Mouse (Mus musculus) erythroblast, embryonic 14.5 days (primary cell): ENCODE measurements around the gene Josd1. TPM values are rescaled to one million over a fixed set of nuclear protein-coding genes. Genes with fewer than 3 reads are reported as not detected.
"Not testable (repeated sequence)": the region's sequence is repeated elsewhere in the genome, so short reads cannot be mapped to it uniquely, and the experiment has no call there.

Source experiments
- H3K27me3 ChIP-seq: 2 replicates; pipeline ENCODE4 v1.6.1; 2012; ENCODE audit warnings: inconsistent platforms; ENCODE audit not compliant: control insufficient read depth
- H3K36me3 ChIP-seq: 2 replicates; pipeline ENCODE4 v1.6.1; 2012; ENCODE audit warnings: mild to moderate bottlenecking, inconsistent platforms; ENCODE audit not compliant: control insufficient read depth
- H3K4me1 ChIP-seq: 2 replicates; pipeline ENCODE4 v1.6.1; 2012; ENCODE audit warnings: inconsistent platforms; ENCODE audit not compliant: control insufficient read depth
- H3K4me3 ChIP-seq: replicated peaks from 2 replicates; pipeline ENCODE3; 2012; ENCODE audit warnings: moderate library complexity, mild to moderate bottlenecking, inconsistent platforms
- H3K9me3 ChIP-seq: 2 replicates; pipeline ENCODE4 v1.6.1; 2012; ENCODE audit warnings: low read length, inconsistent platforms, mixed read lengths; ENCODE audit not compliant: control insufficient read depth
- GATA1 ChIP-seq: IDR thresholded peaks from 2 replicates; pipeline ENCODE4 v1.6.1; 2012; ENCODE audit warnings: low read length, inconsistent platforms, mixed read lengths
- TAL1 ChIP-seq: IDR thresholded peaks from 3 replicates; pipeline ENCODE4 v1.6.1; 2012; ENCODE audit warnings: low read length, inconsistent platforms, mixed read lengths
- polyA plus RNA-seq: library from polyadenylated mRNA; stranded (reverse); fragments of >175 nt; gene quantifications from 2 replicates; pipeline ENCODE4 v1.2.3, GENCODE M21; 2012

The Josd1 gene
- polyA plus RNA-seq, 1 experiment, result 2.5 TPM

DNA sequence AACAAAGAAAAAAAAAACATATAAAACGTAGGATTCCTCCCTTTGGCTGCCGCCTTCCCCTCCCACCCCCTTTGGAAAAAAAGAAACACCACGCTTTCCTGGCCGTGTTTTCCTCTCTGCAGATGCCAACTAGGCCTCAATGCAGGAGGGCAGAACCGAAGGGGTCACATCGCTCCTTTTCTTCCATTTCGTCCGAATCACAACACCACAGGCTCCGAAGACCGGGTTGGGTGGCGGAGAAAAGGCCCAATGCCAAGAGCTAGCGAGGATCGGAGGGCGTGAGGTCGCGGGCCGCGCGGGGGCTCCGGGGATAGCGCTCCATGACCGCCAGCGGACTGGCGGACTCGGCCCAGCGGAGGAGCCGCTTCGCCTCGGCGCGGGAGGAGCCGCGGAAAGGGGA is 544 bp downstream of the Josd1 start:
- Histone ChIP-seq H3K4me3 (peak overlapping the region; percentile 89), H3K9me3 (no peaks in the 10 kb centered on the region), H3K36me3 (peaks cover 35% of the 10 kb centered on the region), H3K27me3 (no peaks in the 10 kb centered on the region), H3K4me1 (peaks cover 79% of the 10 kb centered on the region)
- TF ChIP-seq GATA1 (no peak), TAL1 (no peak)

DNA sequence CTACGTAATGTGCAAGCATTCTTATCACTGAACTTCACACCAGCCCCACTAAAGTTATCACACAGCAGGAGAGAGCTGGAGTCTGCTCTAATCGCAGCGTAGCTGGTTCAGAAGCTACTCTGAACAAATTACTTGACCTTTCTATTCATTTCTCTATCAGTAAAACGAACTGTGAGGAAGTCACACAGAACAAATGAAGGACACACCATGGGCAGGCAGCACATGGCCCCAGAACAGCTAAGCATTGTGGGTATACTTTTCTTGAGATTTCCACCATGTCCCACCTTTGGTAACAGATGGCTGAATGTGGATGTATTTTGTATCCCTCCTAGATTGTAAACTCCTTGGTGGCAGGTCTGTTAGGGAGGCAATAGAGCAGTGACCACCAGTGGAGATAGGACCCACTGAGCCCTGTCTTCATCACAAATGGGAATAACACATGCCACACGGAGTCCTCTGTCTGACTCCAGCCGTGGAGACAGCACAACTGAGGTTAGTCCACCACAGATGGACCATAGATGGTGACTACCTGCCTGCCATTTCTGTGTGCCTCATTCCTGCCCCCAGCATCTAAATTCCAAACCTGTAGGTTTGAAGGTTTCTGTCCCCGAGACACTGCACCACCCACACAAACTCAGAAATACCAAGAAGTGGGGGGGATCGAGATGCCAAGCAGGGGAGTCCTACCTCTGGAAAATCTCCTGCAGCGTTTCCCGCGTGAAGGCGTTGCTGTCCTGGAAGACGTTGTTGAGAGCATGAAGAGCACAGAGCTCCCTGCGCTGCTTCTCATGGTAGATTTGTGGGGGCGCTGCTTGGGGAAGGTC is 1.5 kb downstream of the Josd1 start:
- Histone ChIP-seq H3K27me3 (no peaks in the 10 kb centered on the region), H3K9me3 (no peaks in the 10 kb centered on the region), H3K36me3 (peaks cover 41% of the 10 kb centered on the region), H3K4me3 (peak overlapping the region; percentile 89), H3K4me1 (peaks cover 80% of the 10 kb centered on the region)
- TF ChIP-seq GATA1 (peak; percentile 41; the same call in 1 of the 2 replicates), TAL1 (peak; percentile 51; the same call in 2 of the 3 replicates)

DNA sequence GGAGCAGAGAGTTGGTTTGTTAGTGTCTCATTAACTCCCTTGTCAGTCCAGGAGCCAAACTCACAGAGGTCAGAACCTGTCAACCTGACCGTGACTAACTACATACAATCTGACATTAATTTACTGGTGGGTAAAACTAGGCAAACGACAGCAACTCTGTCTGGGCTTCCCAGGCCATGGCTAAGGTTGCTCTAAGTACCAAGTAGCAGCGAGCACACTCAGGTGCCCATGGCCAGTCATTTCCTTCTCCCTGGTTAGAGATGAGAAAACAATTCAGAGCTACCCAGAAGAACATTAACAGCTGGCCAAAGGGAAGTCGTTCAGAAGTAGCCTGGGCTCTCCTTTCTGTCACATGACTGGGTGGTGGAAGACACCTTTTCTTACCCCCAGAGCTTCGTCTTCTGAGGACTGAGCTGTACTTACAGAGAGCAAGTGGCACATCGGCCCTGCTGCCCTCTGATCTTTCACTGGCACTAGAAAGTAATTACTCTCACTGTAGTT is 2.5 kb downstream of the Josd1 start:
- H3K27me3 ChIP-seq, result no peaks in the 10 kb centered on the region
- H3K4me1 ChIP-seq, result peaks cover 88% of the 10 kb centered on the region
- no peaks in the 10 kb centered on the region for H3K9me3 ChIP-seq
- H3K4me3 ChIP-seq, result peak overlapping the region; percentile 89
- TF ChIP-seq GATA1 (no peak), TAL1 (no peak)
- peaks cover 52% of the 10 kb centered on the region for H3K36me3 ChIP-seq

DNA sequence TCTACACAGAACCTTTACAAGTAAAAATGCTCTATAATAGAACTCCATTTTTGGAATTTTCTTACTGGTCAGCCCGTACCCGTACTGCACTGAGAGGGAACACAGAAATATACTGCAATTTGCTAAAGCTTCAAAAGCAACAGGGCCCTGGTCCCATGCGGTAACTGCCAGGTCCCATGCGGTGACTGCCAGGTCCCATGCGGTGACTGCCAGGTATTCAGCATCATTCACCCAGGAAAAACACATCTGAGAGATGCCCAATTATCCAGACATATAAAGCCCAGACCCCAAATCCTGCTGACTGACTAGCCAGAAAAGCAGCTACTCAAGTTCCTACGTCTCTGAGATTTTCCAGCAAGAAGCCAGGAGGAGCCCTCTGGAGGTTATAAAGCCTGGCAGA is 3.1 kb downstream of the Josd1 start:
- peaks cover 56% of the 10 kb centered on the region for H3K36me3 ChIP-seq
- TF ChIP-seq TAL1, result no peak
- TF ChIP-seq GATA1, result no peak
- H3K9me3 ChIP-seq, result no peaks in the 10 kb centered on the region
- H3K4me1 ChIP-seq, result peaks cover 84% of the 10 kb centered on the region
- no peaks in the 10 kb centered on the region for H3K27me3 ChIP-seq
- H3K4me3 ChIP-seq, result peak overlapping the region; percentile 89

DNA sequence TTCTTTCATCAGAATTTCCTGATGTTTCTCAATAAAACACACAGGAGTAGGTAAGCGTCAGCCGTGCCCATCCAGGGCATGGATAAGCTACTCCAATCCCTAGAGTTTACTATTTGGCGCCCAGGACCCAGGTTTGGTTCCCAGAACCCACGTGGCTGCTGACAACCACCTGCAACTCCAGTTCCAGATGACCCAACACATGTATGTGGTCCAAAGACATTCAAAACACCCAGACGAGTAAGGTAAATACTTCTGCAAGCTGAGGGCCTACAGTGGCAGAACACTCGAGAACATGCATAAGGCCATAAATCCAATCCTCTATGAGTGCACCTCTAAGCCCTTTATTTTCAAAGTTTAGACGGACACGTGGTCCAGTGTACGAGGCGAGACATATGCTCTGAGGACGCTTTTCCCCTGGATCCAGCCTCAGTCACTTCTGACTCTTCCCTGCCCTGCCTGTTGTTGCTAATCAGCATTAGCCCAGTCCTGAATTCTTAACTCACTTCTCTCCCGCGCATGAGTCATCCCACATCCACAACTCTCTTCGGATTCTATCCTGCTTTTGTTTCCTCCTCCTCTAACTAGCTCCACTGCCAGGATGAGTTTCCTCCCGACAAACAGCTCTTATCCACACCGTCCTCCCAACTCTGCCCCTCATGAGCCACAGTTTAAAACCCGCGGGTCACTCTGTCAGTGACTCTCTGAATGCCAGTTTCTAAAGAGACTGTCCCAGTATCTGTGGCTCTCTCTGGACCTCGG is 3.8 kb downstream of the Josd1 start:
- Histone ChIP-seq H3K9me3 (no peaks in the 10 kb centered on the region), H3K4me3 (peak overlapping the region; percentile 89), H3K27me3 (no peaks in the 10 kb centered on the region), H3K4me1 (peaks cover 81% of the 10 kb centered on the region), H3K36me3 (peaks cover 61% of the 10 kb centered on the region)
- TF ChIP-seq GATA1, result no peak
- no peak for TF ChIP-seq TAL1

DNA sequence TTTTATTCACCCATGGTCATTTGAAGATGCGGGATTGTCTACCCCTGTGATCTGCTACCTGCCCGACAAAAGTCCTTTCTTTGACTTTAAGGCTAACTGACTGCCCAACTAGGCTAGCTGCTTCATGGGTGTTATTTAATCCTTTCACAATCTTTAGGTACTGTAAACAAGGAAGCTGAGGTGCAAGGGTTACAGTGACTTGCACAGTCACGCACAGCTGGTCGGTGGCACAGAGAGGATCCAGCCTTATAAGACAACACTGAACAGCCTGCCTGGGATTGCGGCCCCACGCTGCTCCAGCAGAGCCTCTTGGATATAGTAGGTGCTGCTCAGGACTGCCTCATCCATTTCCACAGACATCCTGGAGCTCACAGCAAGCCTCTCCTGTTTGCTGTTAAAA is 4.6 kb downstream of the Josd1 start:
- H3K4me3 ChIP-seq, result peak overlapping the region; percentile 89
- TF ChIP-seq TAL1 (no peak), GATA1 (no peak)
- H3K36me3 ChIP-seq, result peaks cover 68% of the 10 kb centered on the region
- peaks cover 74% of the 10 kb centered on the region for H3K4me1 ChIP-seq
- no peaks in the 10 kb centered on the region for H3K27me3 ChIP-seq
- no peaks in the 10 kb centered on the region for H3K9me3 ChIP-seq

DNA sequence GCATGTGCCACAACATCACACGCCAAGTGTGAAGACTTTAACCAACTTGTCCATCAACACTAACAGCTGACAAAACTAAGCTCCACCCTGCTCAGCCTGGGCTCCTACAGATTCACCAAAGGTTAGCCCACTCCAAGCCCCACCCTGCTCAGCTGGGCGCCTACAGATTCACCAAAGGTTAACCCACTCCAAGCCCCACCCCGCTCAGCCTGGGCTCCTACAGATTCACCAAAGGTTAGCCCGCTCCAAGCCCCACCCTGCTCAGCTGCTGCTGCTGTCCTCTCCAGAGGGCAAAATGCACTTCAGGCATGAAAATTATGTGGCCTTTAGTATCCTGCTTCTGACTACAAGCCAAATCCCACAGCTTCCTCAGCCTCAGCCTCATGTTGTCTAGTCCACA is 5.7 kb downstream of the Josd1 start:
- peak overlapping the region; percentile 30 for H3K4me3 ChIP-seq
- TF ChIP-seq GATA1 (no peak), TAL1 (no peak)
- H3K4me1 ChIP-seq, result peaks cover 72% of the 10 kb centered on the region
- no peaks in the 10 kb centered on the region for H3K9me3 ChIP-seq
- H3K36me3 ChIP-seq, result peaks cover 79% of the 10 kb centered on the region
- no peaks in the 10 kb centered on the region for H3K27me3 ChIP-seq

DNA sequence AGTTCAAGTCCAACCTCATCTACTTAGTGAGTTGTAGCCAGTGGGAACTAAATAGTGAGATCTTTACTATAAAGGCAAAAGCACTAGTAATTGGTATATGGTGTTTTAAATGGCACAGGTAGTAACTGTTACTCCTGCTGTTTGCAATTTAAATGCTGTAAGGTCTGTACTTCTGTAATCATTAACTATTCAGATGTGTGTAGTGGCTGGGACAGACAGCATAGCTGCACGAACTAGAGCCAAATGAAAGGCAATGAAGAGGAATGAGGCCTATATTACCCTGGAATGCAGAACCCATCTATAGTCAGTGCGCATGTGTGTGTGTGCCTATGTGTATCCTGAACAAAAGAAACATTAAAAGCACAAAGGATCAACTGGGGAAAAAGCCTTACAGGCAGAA is 9.8 kb downstream of the Josd1 start:
- Histone ChIP-seq H3K9me3 (no peaks in the 10 kb centered on the region), H3K4me3 (no peak overlapping the region), H3K27me3 (no peaks in the 10 kb centered on the region), H3K36me3 (peaks cover 93% of the 10 kb centered on the region), H3K4me1 (peaks cover 39% of the 10 kb centered on the region)
- TF ChIP-seq TAL1, result no peak
- no peak for TF ChIP-seq GATA1

DNA sequence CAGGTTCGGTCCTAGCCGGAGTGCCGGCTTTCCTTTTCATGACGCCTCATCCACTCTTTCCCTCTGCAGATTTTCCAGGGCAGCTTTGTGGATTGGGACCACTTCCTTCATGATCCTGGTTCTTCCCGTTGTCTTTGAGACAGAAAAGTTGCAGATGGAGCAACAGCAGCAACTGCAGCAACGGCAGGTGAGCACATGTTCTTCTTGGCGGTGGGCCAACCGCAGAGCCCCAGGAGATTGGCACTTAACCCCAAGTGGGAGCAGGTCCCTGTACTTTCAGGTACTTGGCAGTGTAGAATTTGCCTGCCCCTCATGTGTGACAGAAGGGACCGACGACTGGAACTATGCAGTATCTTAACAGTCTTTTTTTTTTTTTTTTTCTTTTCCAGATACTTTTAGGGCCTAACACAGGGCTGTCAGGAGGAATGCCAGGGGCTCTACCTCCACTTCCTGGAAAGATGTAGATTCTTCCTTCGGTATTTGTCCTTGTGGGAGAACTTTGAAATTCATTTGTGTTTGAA is 15.8 kb downstream of the Josd1 start:
- Histone ChIP-seq H3K36me3 (peaks cover 61% of the 10 kb centered on the region), H3K4me1 (peaks cover 25% of the 10 kb centered on the region), H3K4me3 (peak overlapping the region; percentile 89)
- H3K27me3 ChIP-seq, H3K9me3 ChIP-seq: not testable (repeated sequence)
